Mouse (Mus musculus): Measurements from ENCODE around the gene Ptpn14.

The Ptpn14 gene

GRCm38 (mm10) chr1:189770516-189770915 lies 42.4 kb downstream of the Ptpn14 start:
- no peak for DNase-seq (ENCODE audit: low spot score in 2 of 2)

- DNase-seq (ENCODE audit: low spot score in 2 of 2): no peak
Measured at GRCm38 (mm10) chr1:189772707-189773106, 44.6 kb downstream of the Ptpn14 start.

- DNase-seq (ENCODE audit: low spot score in 2 of 2): no peak
Measured at GRCm38 (mm10) chr1:189774778-189775177, 46.7 kb downstream of the Ptpn14 start.

- no peak for DNase-seq (ENCODE audit: low spot score in 2 of 2)
Measured at GRCm38 (mm10) chr1:189777207-189777606, 49.1 kb downstream of the Ptpn14 start.

- no peak for DNase-seq (ENCODE audit: low spot score in 2 of 2)
Measured at GRCm38 (mm10) chr1:189778343-189778742, 50.3 kb downstream of the Ptpn14 start.

GRCm38 (mm10) chr1:189779226-189779625 lies 51.2 kb downstream of the Ptpn14 start:
- no peak for DNase-seq (ENCODE audit: low spot score in 2 of 2)

- DNase-seq (ENCODE audit: low spot score in 2 of 2): no peak
Measured at GRCm38 (mm10) chr1:189781721-189782345, 53.8 kb downstream of the Ptpn14 start.

DNA sequence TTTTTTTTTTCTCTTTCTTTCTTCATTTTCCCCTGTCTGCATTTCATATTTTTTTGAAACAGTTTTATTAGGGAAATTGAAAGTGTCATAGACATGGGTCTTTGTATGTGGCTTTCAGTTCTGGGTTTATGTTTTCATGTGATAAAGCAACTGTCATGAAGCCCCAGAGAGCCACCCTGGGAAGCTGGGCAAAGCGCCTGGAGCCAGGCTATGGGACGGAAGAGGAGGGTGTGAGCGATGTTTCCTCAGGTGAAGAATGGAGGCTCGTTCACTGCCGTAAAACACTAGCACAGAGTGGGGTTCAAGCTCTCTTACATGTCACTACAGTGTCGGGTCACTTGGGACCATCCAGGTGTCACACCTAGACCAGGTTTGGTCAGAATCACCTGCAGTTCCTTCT lies 54.6 kb downstream of the Ptpn14 start:
- DNase-seq (ENCODE audit: low spot score in 2 of 2): no peak

- DNase-seq (ENCODE audit: low spot score in 2 of 2): no peak
Measured at GRCm38 (mm10) chr1:189784503-189784902, 56.4 kb downstream of the Ptpn14 start.

DNA sequence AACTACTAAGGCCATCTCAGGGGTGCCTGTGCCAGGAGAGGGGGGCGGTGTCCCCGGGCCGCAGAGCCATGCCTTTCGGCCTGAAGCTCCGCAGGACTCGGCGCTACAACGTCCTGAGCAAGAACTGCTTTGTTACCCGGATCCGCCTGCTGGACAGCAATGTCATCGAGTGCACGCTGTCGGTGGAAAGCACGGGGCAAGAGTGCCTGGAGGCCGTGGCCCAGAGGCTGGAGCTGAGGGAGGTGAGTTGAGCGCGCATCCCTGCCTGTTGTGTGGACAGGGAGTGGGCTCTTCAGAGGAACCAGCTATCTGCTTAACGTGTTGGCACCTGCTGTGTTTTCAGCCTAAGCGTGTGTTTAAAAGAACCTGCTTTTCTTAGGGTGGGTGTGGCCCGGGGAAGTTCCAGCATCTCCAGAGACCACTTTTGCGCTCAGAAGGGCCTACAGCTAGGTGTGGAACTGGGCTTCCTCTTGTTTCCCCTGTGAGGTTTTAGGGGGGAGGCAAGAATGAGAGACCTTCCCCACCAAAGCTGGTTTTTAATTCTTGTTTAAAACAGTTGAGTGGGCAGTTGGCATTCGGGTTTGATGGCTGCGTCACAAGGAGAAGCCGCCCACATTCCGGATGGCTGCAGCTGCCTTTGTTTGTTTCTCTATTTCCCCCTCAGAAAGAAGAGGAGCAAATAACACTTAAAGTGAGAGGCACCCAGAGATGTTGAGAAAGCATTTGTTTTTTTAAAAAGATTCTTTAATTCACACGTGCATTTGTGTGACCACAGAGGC lies 58.8 kb downstream of the Ptpn14 start:
- no peak for DNase-seq (ENCODE audit: low spot score in 2 of 2)

DNA sequence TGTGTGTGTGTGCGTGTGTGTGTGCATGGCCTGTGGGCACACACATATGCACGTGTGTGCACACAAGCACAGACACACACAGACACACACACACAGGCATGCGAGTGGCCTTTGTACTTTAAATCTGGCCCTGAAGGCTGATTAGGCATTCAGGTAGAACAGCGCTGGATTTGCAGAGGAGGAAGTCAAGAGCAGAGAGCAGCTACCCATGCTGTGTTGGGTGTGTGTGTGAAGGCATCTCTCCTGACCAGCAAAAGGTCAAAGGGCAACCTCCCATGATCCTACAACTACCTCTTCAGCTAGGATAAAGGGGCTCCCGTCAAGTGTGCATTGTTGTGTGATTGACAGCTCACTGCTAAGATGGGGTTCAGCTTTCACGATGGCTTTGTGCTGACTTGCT lies 61.5 kb downstream of the Ptpn14 start:
- no peak for DNase-seq (ENCODE audit: low spot score in 2 of 2)

- DNase-seq (ENCODE audit: low spot score in 2 of 2): no peak
Measured at GRCm38 (mm10) chr1:189790666-189791065, 62.6 kb downstream of the Ptpn14 start.

DNA sequence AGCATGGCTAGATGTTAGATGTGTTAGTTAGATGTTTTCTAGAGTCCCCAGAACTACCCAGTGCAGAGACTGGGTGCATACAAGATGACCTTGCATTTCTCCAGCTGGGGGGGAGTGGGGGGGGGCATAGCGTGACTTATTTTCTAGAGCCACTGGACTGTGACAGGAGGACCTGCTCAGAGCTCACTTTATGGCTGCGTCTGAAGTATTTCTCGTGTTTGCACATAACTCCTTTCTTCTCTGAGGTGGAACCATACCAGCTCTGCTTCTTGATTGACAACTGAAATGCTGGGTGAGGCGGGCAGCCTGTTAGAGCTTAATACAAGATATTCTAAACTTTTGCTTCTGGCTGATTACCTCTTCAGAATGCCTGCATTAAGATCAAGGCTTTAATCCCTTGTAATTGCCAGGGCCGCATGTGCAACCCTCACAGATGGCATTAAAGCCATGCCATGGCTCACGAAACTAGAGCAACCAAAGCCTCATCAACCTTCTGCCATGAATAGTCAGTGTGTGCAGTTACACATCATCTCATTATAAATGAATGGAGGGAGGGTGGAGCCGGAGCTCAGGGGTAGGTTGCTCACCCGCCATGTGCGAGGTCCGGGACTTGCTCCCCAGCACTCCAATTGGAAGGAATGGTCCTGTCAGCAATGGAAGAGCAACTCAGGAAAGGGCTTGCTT lies 63.6 kb downstream of the Ptpn14 start:
- no peak for DNase-seq (ENCODE audit: low spot score in 2 of 2)

DNA sequence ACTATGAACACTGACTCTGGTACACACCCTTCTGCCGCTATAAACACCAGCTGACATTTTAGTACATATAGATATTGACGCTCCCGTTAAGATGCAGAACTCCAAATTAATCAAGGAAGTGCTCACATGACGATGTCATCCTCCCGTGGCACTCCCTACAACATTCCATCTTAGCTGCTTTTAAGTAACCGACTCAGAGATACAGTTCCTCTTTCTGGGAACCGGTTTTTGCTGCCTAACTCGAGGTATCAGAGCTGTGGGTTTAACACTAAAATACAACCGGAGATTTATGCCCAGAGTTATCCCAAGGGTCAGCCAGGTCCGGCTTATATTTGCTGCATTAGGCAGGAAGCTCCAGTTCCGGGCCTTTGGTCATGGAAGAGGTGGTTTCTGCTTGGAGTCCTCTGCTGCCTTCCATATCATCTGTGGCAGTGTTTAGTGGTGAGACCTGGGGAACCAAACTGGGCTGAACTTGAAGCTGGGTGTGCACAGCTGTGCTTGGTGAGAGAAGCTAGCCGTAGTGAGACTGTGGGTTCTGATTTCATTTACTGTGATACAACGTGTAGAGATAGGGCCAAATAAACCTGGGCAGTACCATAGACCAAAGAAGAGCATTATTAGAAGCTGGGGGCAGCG lies 64.6 kb downstream of the Ptpn14 start:
- no peak for DNase-seq (ENCODE audit: low spot score in 2 of 2)

DNA sequence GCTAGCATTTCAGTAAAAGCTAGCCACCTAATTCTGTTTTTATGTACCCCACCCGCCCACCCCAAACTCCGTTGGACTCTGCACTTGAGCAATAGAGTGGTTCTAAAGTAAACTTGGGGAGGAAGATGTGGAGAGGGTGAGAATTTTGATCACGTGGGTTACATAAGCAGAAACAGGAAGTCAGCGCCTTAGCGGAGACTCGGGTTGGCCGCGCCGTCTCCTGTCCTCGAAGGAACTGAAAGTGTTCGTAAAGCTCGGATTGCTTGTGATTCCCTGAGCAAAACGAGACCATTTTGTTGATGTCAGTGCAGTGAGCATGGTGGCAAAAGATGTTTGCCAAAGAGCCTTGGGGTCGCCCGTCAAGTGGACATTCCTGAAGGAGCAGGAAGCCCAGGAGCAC lies 70.9 kb downstream of the Ptpn14 start:
- no peak for DNase-seq (ENCODE audit: low spot score in 2 of 2)

GRCm38 (mm10) chr1:189800211-189800961 lies 72.3 kb downstream of the Ptpn14 start:
- no peak for DNase-seq (ENCODE audit: low spot score in 2 of 2)

DNA sequence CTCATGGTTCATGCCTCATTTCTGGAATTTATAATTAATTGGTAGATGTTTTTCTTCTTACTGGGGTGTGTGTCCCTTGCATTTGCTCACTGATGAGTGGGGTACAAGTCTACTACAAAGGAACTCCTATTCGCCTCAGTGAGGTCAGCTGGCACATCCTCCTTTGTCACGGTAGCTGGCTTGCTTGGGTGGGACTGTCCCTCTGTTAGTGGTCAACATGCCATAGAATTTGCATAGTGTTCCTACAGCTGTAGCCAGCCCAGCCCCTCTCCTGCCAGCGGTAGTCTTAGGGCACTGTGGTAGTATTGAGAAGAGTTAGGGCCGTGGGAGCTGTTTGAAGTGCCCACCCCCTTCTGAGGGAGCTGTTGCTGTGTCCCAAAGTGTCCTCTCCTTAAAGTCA lies 73.2 kb downstream of the Ptpn14 start:
- no peak for DNase-seq (ENCODE audit: low spot score in 2 of 2)

GRCm38 (mm10) chr1:189802575-189802974 lies 74.5 kb downstream of the Ptpn14 start:
- DNase-seq (ENCODE audit: low spot score in 2 of 2): no peak

GRCm38 (mm10) chr1:189803742-189804141 lies 75.7 kb downstream of the Ptpn14 start:
- DNase-seq (ENCODE audit: low spot score in 2 of 2): no peak

DNA sequence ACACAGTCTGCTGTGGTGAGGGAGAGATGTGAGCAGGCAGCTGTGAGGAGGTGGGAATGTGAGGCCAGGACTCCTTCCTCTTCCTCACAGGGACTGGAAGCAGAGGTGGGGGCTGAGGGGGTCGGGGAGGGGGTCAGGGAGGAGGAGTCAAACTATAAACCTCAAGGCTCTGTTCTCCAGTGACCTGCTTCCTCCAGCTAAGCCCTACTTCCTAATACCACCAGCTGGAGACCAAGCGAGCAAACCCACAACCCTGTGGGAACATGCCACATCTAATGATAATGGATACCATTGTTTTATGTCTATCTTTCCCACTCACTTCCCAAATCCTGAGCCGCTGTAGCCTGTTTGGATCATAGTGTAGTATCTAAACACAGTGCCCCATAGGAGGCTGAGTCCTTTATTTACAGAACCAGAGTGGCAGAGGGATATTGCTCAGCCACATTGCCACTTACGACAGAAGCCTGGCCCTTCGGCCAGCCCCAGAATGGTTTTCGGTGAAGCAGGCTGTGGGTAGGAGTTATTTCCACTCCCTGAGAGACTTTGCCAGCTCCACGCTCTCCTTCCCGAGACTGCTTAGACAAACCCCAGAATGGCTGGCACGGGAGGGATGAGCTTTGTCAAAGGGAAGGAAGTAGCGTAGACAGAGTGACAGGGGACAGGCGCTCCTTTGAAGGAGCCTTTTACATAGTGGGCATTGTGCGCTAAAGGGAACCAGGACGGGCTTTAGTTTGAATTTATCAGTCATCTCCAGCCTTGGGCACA lies 78.6 kb downstream of the Ptpn14 start:
- no peak for DNase-seq (ENCODE audit: low spot score in 2 of 2)

DNA sequence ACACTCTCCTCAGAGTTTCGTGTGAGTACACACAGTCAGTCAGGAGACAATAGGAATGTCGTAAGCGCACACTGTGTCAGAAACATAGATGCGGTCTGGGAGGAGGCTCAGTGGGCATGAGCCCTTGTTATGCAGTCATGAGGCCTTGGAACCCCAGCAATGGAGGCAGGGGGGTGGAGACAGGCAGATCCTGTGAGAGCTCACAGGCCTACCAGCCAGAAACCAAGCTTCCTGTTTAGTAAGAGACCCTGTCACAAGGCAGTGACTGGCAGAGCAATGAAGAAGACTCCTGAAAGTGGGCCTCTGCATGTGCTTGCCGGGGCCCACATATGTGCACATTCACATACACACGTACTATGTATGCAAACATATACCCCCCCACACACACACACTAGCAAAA lies 79.9 kb downstream of the Ptpn14 start:
- DNase-seq (ENCODE audit: low spot score in 2 of 2): no peak
